Mouse (Mus musculus) G1E (cell line): ENCODE measurements around the gene Bcl10.

Experiments
- CTCF ChIP-seq: IDR thresholded peaks from 2 replicates; pipeline ENCODE4 v1.5.1; 2012; ENCODE audit warnings: low read depth, low read length, inconsistent platforms, mixed read lengths
- TAL1 ChIP-seq: conservative IDR thresholded peaks from 2 replicates; pipeline ENCODE4 v1.6.1; 2012; ENCODE audit warnings: low read depth, low read length, inconsistent platforms, mixed read lengths

DNA sequence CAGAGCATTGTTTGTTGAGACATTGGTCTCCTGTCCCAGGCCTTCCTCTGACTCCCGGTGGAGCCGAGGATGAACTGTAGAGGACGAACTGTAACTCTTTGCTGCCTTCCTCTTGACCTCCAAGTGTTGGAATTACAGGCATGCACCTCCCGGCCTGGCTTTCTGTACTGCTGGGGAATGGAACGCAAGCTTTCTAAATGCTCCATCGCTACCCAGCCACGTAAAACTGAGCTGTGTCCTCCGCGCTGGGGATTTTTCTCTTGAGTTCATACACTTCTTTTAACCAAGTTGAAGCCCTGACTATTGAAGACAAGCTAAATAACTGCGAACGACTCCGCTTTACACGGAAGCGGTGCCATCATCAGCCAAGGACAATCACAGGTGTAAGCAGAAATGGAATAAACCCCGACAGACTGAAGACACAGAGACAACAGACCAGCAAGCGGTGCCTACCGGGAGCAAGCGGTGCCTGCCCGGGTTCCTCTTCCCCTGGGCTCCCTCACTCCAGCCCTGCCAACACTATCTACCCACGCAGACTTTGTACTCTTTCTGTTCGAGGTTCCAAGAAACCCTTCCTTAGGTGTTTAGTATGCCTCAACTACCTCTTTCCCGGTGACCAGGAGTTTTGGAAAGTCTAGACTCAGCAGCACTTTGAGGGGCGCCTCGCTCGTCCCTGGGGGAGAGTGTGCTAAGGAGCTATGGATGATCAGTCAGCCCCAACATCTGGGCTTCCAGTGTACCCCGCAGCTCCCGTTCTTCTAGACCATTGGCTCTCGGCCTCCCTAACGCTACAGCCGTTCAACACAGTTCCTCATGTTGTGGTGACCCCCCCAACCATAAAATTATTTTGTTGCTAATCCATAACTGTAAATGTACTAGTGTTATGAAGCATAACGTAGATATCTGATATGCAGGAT is 40.8 kb downstream of the Bcl10 start:
- TF ChIP-seq CTCF (no peak), TAL1 (no peak)
